Mouse (Mus musculus) stomach, postnatal 0 days (tissue): ENCODE data around the gene Slc35a1. TPM values are rescaled to one million over a fixed set of nuclear protein-coding genes. Genes with fewer than 3 reads are reported as not detected.

Source experiments
- ATAC-seq: fragments of 200-750 bp; cut with Nextera tagmentation; 2 replicates; pipeline ENCODE4 v1.8.0; 2017; ENCODE audit not compliant: low FRiP score, low TSS enrichment
- DNase-seq: peaks from one replicate; pipeline ENCODE4 v3.0.0-alpha.2; 2016; ENCODE audit warnings: low spot score
- H3K27ac ChIP-seq: fragments of 300-500 bp; sonication (generic); replicated peaks from 2 replicates; pipeline ENCODE4 v1.5.1; 2014; ENCODE audit warnings: mild to moderate bottlenecking, control low read depth
- H3K27me3 ChIP-seq: fragments of 300-500 bp; sonication (generic); 2 replicates; pipeline ENCODE4 v1.6.1; 2014; ENCODE audit warnings: low read length; ENCODE audit not compliant: control insufficient read depth, insufficient read depth
- H3K36me3 ChIP-seq: fragments of 300-500 bp; sonication (generic); 2 replicates; pipeline ENCODE4 v1.6.1; 2014; ENCODE audit warnings: low read length, mixed read lengths; ENCODE audit not compliant: control insufficient read depth, insufficient read depth
- H3K4me1 ChIP-seq: fragments of 300-500 bp; sonication (generic); replicated peaks from 2 replicates; pipeline ENCODE4 v1.6.1; 2014; ENCODE audit warnings: antibody characterized with exemption; ENCODE audit not compliant: control insufficient read depth, insufficient read depth
- H3K4me2 ChIP-seq: fragments of 300-500 bp; sonication (generic); replicated peaks from 2 replicates; pipeline ENCODE4 v1.6.1; 2014; ENCODE audit warnings: low read depth, mild to moderate bottlenecking, control low read depth, moderate library complexity
- H3K4me3 ChIP-seq: fragments of 300-500 bp; sonication (generic); 2 replicates; pipeline ENCODE4 v1.5.1; 2014; ENCODE audit warnings: low read depth, low read length, control low read depth
- H3K9ac ChIP-seq: fragments of 300-500 bp; sonication (generic); 2 replicates; pipeline ENCODE4 v1.6.1; 2014; ENCODE audit warnings: mild to moderate bottlenecking, low read length, control low read depth, mixed read lengths
- H3K9me3 ChIP-seq: fragments of 300-500 bp; sonication (generic); 2 replicates; pipeline ENCODE4 v1.6.1; 2016; ENCODE audit warnings: low read length; ENCODE audit not compliant: control insufficient read depth
- CTCF ChIP-seq: IDR thresholded peaks from 2 replicates; pipeline ENCODE4 v1.5.1; 2016; ENCODE audit warnings: antibody characterized with exemption, low read depth, mild to moderate bottlenecking, moderate library complexity
- EP300 ChIP-seq: optimal IDR thresholded peaks from 2 replicates; pipeline ENCODE3; 2016; ENCODE audit warnings: antibody characterized with exemption
- WGBS: fragments of 180-500 bp; shearing (Covaris S2); extraction: QIAGEN DNeasy Blood & Tissue Kit; methylation state at CpG from one replicate; pipeline ENCODE4 v1.1.7; 2014; 5-methylcytosine and 5-hydroxymethylcytosine counted together
- polyA plus RNA-seq: library from polyadenylated mRNA; unstranded; fragments of >200 nt; fragmentation: Nextera tagmentation; extraction: Ambion mirVana; gene quantifications from 2 replicates; pipeline ENCODE4 v1.2.1, GENCODE M21; 2015

Slc35a1 gene
- polyA plus RNA-seq, 1 experiment from 2014 or later, result 39.6 TPM

GRCm38 (mm10) chr4:34723186-34723585, 35.9 kb upstream of the Slc35a1 start:
- no peak overlapping the region for H3K27ac ChIP-seq
- TF ChIP-seq CTCF (no peak), EP300 (no peak)
- no peaks in the 10 kb centered on the region for H3K27me3 ChIP-seq
- H3K4me3 ChIP-seq, result no peak overlapping the region
- no peak overlapping the region for H3K9ac ChIP-seq
- H3K36me3 ChIP-seq, result no peaks in the 10 kb centered on the region
- peaks cover 5% of the 10 kb centered on the region; the same call in 1 of the 2 replicates for H3K9me3 ChIP-seq
- WGBS, result 61% methylated on average over 4 of the region's 4 CpGs
- H3K4me2 ChIP-seq, result no peak overlapping the region
- ATAC-seq (no peak), DNase-seq (no peak)
- no peaks in the 10 kb centered on the region for H3K4me1 ChIP-seq

GRCm38 (mm10) chr4:34720127-34720895, 33.1 kb upstream of the Slc35a1 start:
- H3K4me1 ChIP-seq, result no peaks in the 10 kb centered on the region
- H3K4me3 ChIP-seq, result no peak overlapping the region
- H3K27me3 ChIP-seq, result no peaks in the 10 kb centered on the region
- H3K9ac ChIP-seq, result no peak overlapping the region
- DNase-seq (no peak), ATAC-seq (no peak)
- TF ChIP-seq EP300 (no peak), CTCF (peak; percentile 27; the same call in 1 of the 2 replicates)
- no peak overlapping the region for H3K4me2 ChIP-seq
- WGBS, result 90% methylated on average over 7 of the region's 7 CpGs
- no peaks in the 10 kb centered on the region for H3K36me3 ChIP-seq
- peaks cover 5% of the 10 kb centered on the region; the same call in 1 of the 2 replicates for H3K9me3 ChIP-seq
- no peak overlapping the region for H3K27ac ChIP-seq

- Histone ChIP-seq H3K4me3 (no peak overlapping the region), H3K4me1 (no peaks in the 10 kb centered on the region), H3K27me3 (no peaks in the 10 kb centered on the region), H3K27ac (no peak overlapping the region), H3K9me3 (peaks cover 5% of the 10 kb centered on the region; the same call in 1 of the 2 replicates), H3K9ac (no peak overlapping the region), H3K4me2 (no peak overlapping the region), H3K36me3 (no peaks in the 10 kb centered on the region)
- TF ChIP-seq CTCF (no peak), EP300 (no peak)
- WGBS, result 97% methylated on average over 12 of the region's 12 CpGs
- DNase-seq, result no peak
- ATAC-seq, result no peak
These were observed 32.2 kb upstream of the Slc35a1 start for GRCm38 (mm10) chr4:34719421-34719820.

- no peak overlapping the region for H3K4me3 ChIP-seq
- H3K27me3 ChIP-seq, result no peaks in the 10 kb centered on the region
- H3K36me3 ChIP-seq, result no peaks in the 10 kb centered on the region
- no peaks in the 10 kb centered on the region for H3K4me1 ChIP-seq
- no peak overlapping the region for H3K27ac ChIP-seq
- ATAC-seq (no peak), DNase-seq (no peak)
- no peak overlapping the region for H3K4me2 ChIP-seq
- WGBS, result 92% methylated on average over 1 of the region's 1 CpGs
- TF ChIP-seq CTCF (no peak), EP300 (no peak)
- H3K9me3 ChIP-seq, result peaks cover under 1% of the 10 kb centered on the region; the same call in 1 of the 2 replicates
- no peak overlapping the region for H3K9ac ChIP-seq
These were observed 27.8 kb upstream of the Slc35a1 start for GRCm38 (mm10) chr4:34715062-34715461.

GRCm38 (mm10) chr4:34708127-34708526, 20.9 kb upstream of the Slc35a1 start:
- TF ChIP-seq CTCF, result no peak
- TF ChIP-seq EP300, result no peak
- no peak overlapping the region for H3K9ac ChIP-seq
- no peaks in the 10 kb centered on the region for H3K36me3 ChIP-seq
- H3K4me3 ChIP-seq, result no peak overlapping the region
- no peaks in the 10 kb centered on the region for H3K9me3 ChIP-seq
- no peak overlapping the region for H3K27ac ChIP-seq
- ATAC-seq, result no peak
- no peak overlapping the region for H3K4me2 ChIP-seq
- no peak for DNase-seq
- no peaks in the 10 kb centered on the region for H3K4me1 ChIP-seq
- 76% methylated on average over 3 of the region's 3 CpGs for WGBS
- H3K27me3 ChIP-seq, result no peaks in the 10 kb centered on the region

- no peak overlapping the region for H3K4me2 ChIP-seq
- H3K27ac ChIP-seq, result no peak overlapping the region
- no peak overlapping the region for H3K4me3 ChIP-seq
- no peaks in the 10 kb centered on the region for H3K27me3 ChIP-seq
- no peak overlapping the region for H3K9ac ChIP-seq
- DNase-seq (no peak), ATAC-seq (no peak)
- H3K9me3 ChIP-seq, result no peaks in the 10 kb centered on the region
- H3K36me3 ChIP-seq, result no peaks in the 10 kb centered on the region
- H3K4me1 ChIP-seq, result no peaks in the 10 kb centered on the region
- 57% methylated on average over 3 of the region's 3 CpGs for WGBS
- no peak for TF ChIP-seq EP300
- TF ChIP-seq CTCF, result no peak
These were observed 20.0 kb upstream of the Slc35a1 start for GRCm38 (mm10) chr4:34707248-34707647.
